Mouse (Mus musculus) retina, embryonic 14.5 days (tissue): ENCODE measurements at regions not wholly inside any gene's neighbourhood (a gene's known extent, or its start where the extent isn't known, plus 50 kb on each side); places are given as distances from the start of the nearest gene placed in this dataset.
A peak's percentile ranks its signal among the peaks of the same experiment; 100 is the strongest.

Source experiments
- DNase-seq: peaks from one replicate; pipeline ENCODE4 v3.0.0-alpha.2; 2015; ENCODE audit warnings: low spot score

- DNase-seq = no peak
Measured at GRCm38 (mm10) chr15:39998063-39998462, 136.1 kb upstream of the 9330182O14Rik start.

GRCm38 (mm10) chr15:40000022-40000421 is 134.1 kb upstream of the 9330182O14Rik start:
- no peak for DNase-seq

DNA sequence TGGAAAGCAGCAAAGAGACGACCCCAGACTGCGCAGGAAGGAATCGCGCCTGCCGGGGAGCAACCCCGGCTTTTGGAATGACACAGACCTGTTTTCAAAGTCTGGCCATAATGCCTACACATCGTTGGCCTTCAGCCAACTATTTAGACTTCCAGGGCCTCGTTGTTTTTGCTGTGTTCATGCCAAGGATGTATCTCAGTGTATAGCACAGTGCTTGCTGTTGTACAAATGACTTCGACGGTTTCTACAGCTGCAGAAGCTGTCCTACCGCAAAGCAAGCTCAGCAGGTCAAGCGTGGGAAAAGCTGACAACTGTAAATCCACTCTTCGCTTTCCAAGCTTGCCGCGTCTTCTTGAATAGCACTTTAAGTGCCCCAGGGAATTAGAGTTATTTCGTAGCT is 129.1 kb upstream of the 9330182O14Rik start:
- no peak for DNase-seq

DNA sequence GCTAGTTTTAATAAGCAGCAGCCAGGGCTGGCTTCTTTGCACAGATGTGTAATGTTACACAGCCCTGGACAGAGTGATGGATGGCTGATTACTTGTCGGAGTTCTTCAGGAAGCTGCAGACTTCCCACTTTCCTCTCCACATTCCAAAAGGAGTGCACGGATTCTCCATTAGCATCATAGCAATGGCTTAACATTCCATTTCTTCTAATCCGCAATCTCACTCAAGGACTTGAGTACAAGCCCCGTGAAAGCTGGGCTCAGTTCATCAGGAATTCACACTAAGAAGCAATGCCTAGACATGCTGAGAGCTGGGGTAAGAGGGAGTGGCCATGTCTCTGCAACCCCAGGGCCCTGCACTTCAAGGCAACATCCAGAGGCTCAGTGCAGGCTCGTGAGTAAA is 126.3 kb upstream of the 9330182O14Rik start:
- DNase-seq = no peak

- no peak for DNase-seq
Measured at GRCm38 (mm10) chr15:40013833-40014232, 120.3 kb upstream of the 9330182O14Rik start.

- DNase-seq = no peak
Measured at GRCm38 (mm10) chr15:40017019-40017418, 117.1 kb upstream of the 9330182O14Rik start.

GRCm38 (mm10) chr15:40017597-40017996 is 116.6 kb upstream of the 9330182O14Rik start:
- peak; percentile 17 for DNase-seq

- peak; percentile 50 for DNase-seq
Measured at GRCm38 (mm10) chr15:40018047-40018791, 115.9 kb upstream of the 9330182O14Rik start.

GRCm38 (mm10) chr15:40018792-40019151 is 115.4 kb upstream of the 9330182O14Rik start:
- peak; percentile 18 for DNase-seq

GRCm38 (mm10) chr15:40019226-40019625 is 114.9 kb upstream of the 9330182O14Rik start:
- DNase-seq = no peak

DNA sequence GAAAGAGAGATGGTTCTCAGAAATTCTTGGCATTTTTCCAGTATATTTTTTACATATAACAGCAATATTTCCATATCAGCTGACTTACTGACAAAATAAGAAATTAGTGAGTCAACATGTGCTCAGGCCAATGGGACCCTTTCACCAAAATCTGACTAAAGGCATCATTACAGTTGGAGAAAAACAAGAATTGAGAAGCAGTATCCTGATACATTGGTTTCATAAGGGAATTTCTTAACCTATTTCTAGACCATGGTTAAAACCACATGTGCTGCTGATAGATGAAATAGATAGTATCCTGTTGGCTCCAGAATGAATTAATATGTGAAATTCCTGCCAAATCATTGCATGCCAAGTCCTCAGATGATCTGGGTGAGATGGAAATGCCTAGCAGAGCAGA is 114.1 kb upstream of the 9330182O14Rik start:
- DNase-seq = no peak

DNA sequence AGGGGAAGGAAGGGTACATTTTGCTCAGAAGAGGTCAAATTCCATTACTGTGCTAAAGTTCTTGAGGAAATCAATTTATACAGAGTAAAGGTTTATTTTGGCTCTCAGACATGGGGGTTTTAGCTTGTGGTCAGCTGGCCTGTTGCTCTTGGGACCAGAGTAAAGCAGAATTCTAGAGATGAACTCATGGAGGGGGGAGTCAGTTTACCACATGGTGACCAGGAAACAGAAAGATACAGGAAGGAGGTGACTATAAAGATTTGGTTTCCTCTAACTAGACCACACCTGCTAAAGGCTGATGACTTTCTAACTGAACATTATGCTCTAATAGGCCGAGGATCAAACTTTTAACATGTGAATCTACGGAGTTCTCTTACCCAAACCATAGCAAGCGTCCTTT is 113.5 kb upstream of the 9330182O14Rik start:
- DNase-seq = no peak

GRCm38 (mm10) chr15:40023195-40023594 is 111.0 kb upstream of the 9330182O14Rik start:
- no peak for DNase-seq

DNA sequence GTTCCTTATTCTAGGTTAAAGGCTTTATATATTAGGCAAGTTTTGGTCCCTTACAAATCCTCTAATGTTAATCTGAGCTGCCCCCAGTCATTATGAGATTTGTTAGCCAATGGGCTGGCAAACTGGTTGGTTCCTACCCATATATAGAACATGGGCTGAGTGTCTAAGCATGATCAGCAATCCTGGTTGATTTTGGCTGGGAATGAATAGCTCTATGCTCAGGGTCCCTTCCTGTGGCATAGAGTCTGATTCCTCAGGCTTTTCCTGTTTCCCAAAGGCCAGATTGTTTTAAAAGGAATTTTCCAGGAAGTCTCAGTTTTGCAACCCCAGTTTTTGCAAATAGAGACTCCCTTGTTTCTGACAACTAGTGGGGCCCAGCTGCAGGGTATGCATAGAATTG is 102.1 kb upstream of the 9330182O14Rik start:
- no peak for DNase-seq

DNA sequence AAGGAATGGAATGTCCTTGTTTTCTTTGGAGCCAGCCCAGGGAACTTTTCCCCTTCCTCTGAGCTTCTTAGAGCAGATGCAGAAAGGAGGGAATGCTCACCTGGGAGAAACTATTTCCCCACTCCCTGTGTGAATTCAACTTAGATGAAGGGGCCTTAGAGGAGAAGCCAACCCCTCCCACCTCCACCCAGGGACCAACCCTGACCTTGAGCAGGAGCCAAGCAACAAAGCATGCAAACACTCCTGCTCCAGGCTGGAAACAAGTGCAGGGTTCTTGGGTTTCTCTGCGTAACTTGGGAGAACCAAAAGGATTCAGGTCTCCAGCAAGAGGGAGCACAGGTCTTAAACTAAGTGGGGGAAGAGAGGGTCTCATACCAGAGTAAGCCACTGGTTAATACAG is 98.0 kb upstream of the 9330182O14Rik start:
- no peak for DNase-seq

- no peak for DNase-seq
Measured at GRCm38 (mm10) chr15:40037266-40037665, 96.9 kb upstream of the 9330182O14Rik start.

- DNase-seq = no peak
Measured at GRCm38 (mm10) chr15:40046219-40046618, 87.9 kb upstream of the 9330182O14Rik start.

DNA sequence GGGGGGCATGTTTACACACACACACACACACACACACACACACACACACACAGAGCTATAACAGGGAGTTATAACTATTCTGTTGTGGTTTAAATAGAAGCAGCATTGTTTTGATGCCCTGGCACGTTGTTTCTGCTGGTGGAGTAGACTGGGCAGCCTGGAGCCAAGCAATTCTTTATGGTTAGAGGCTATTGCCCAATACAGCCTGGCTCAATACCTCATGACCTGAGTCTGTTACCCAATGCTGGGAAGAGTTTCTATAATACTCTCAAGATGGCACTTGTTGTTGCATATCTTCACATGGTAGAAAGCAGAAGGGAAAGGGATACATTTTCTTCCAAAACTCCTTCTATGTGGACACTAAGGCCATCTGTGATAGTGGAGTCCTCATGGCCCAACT is 87.1 kb upstream of the 9330182O14Rik start:
- DNase-seq = no peak

- DNase-seq = no peak
Measured at GRCm38 (mm10) chr15:40068051-40068450, 66.1 kb upstream of the 9330182O14Rik start.

GRCm38 (mm10) chr15:40075334-40075893 is 58.8 kb upstream of the 9330182O14Rik start:
- no peak for DNase-seq

GRCm38 (mm10) chr15:40079872-40080271 is 54.3 kb upstream of the 9330182O14Rik start:
- no peak for DNase-seq
